Mouse (Mus musculus): ENCODE measurements around the gene Bcl2l11.

Gene Bcl2l11

GRCm38 (mm10) chr2:128139781-128140180 lies 13.9 kb downstream of the Bcl2l11 start:
- no peak for DNase-seq (ENCODE audit: low spot score)

- DNase-seq (ENCODE audit: low spot score) = no peak
These were observed 14.3 kb downstream of the Bcl2l11 start for GRCm38 (mm10) chr2:128140183-128140582.

- DNase-seq (ENCODE audit: low spot score) = no peak
These were observed 18.2 kb downstream of the Bcl2l11 start for GRCm38 (mm10) chr2:128143992-128144391.

- no peak for DNase-seq (ENCODE audit: low spot score)
These were observed 19.6 kb downstream of the Bcl2l11 start for GRCm38 (mm10) chr2:128145433-128145832.

- DNase-seq (ENCODE audit: low spot score) = no peak
These were observed 23.8 kb downstream of the Bcl2l11 start for GRCm38 (mm10) chr2:128149596-128149995.

GRCm38 (mm10) chr2:128152211-128152610 lies 26.4 kb downstream of the Bcl2l11 start:
- no peak for DNase-seq (ENCODE audit: low spot score)

GRCm38 (mm10) chr2:128152845-128153550 lies 27.2 kb downstream of the Bcl2l11 start:
- DNase-seq (ENCODE audit: low spot score) = no peak

- DNase-seq (ENCODE audit: low spot score) = no peak
These were observed 27.7 kb downstream of the Bcl2l11 start for GRCm38 (mm10) chr2:128153551-128153910.

- no peak for DNase-seq (ENCODE audit: low spot score)
These were observed 29.7 kb downstream of the Bcl2l11 start for GRCm38 (mm10) chr2:128155412-128156066.

GRCm38 (mm10) chr2:128156067-128156462 lies 30.2 kb downstream of the Bcl2l11 start:
- DNase-seq (ENCODE audit: low spot score) = no peak

GRCm38 (mm10) chr2:128156557-128157412 lies 30.9 kb downstream of the Bcl2l11 start:
- no peak for DNase-seq (ENCODE audit: low spot score)

- DNase-seq (ENCODE audit: low spot score) = no peak
These were observed 33.0 kb downstream of the Bcl2l11 start for GRCm38 (mm10) chr2:128158734-128159410.

- DNase-seq (ENCODE audit: low spot score) = no peak
These were observed 33.8 kb downstream of the Bcl2l11 start for GRCm38 (mm10) chr2:128159619-128160125.

GRCm38 (mm10) chr2:128163177-128163576 lies 37.3 kb downstream of the Bcl2l11 start:
- DNase-seq (ENCODE audit: low spot score) = no peak

GRCm38 (mm10) chr2:128166623-128167423 lies 41.0 kb downstream of the Bcl2l11 start:
- DNase-seq (ENCODE audit: low spot score) = peak; percentile 16

- no peak for DNase-seq (ENCODE audit: low spot score)
These were observed 42.1 kb downstream of the Bcl2l11 start for GRCm38 (mm10) chr2:128167930-128168329.

- DNase-seq (ENCODE audit: low spot score) = no peak
These were observed 43.6 kb downstream of the Bcl2l11 start for GRCm38 (mm10) chr2:128169486-128169885.

GRCm38 (mm10) chr2:128169972-128170371 lies 44.1 kb downstream of the Bcl2l11 start:
- no peak for DNase-seq (ENCODE audit: low spot score)

GRCm38 (mm10) chr2:128170614-128171013 lies 44.8 kb downstream of the Bcl2l11 start:
- no peak for DNase-seq (ENCODE audit: low spot score)

GRCm38 (mm10) chr2:128172266-128172665 lies 46.4 kb downstream of the Bcl2l11 start:
- DNase-seq (ENCODE audit: low spot score) = peak; percentile 16

- DNase-seq (ENCODE audit: low spot score) = no peak
These were observed 48.3 kb downstream of the Bcl2l11 start for GRCm38 (mm10) chr2:128174176-128174575.
